Mouse (Mus musculus) MEL (cell line): Measurements from ENCODE around the gene 1110051M20Rik. TPM values are rescaled to one million over a fixed set of nuclear protein-coding genes. Genes with fewer than 3 reads are reported as not detected.

Source experiments
- DNase-seq: peaks from one replicate; pipeline ENCODE4 v3.0.0; 2011; ENCODE audit warnings: low read depth, low spot score
- H3K27ac ChIP-seq: 2 replicates; pipeline ENCODE4 v1.5.1; 2012; ENCODE audit warnings: low read depth, mild to moderate bottlenecking, control low read depth, low read length, moderate library complexity; ENCODE audit not compliant: control insufficient read depth
- H3K27me3 ChIP-seq, 2 experiments: fragments of 150-350 bp in 1 of 2; sonication (generic) in 1 of 2; 2 replicates each; pipeline ENCODE4 v1.6.1; 2012; ENCODE audit warnings: low read length in 2 of 2, mild to moderate bottlenecking in 2 of 2, improper control_type of control experiment in 1 of 2, moderate library complexity in 1 of 2; ENCODE audit not compliant: insufficient read depth in 2 of 2, control insufficient read depth in 1 of 2
- H3K36me3 ChIP-seq, 2 experiments: 2 replicates each; pipeline ENCODE4 v1.6.1; 2012 to 2014; ENCODE audit warnings: low read length in 2 of 2, improper control_type of control experiment in 1 of 2, inconsistent platforms in 1 of 2, mild to moderate bottlenecking in 1 of 2; ENCODE audit not compliant: insufficient read depth in 2 of 2, control insufficient read depth in 1 of 2
- H3K4me1 ChIP-seq, 2 experiments: fragments of 150-350 bp in 1 of 2; sonication (generic) in 1 of 2; 2 replicates each; pipeline ENCODE4 v1.6.1; 2012; ENCODE audit warnings: low read length in 2 of 2, improper control_type of control experiment in 1 of 2, mild to moderate bottlenecking in 1 of 2; ENCODE audit not compliant: insufficient read depth in 2 of 2, control insufficient read depth in 1 of 2
- H3K4me3 ChIP-seq, 2 experiments: fragments of 150-350 bp in 1 of 2; sonication (generic) in 1 of 2; 2 replicates each; pipeline ENCODE4 v1.5.1; 2012; ENCODE audit warnings: low read depth in 2 of 2, low read length in 2 of 2, mild to moderate bottlenecking in 2 of 2, moderate library complexity in 2 of 2, control low read depth in 1 of 2, improper control_type of control experiment in 1 of 2; ENCODE audit not compliant: control insufficient read depth in 1 of 2, insufficient read depth in 1 of 2
- H3K79me2 ChIP-seq: 2 replicates; pipeline ENCODE4 v1.6.1; 2012; ENCODE audit warnings: mild to moderate bottlenecking, low read length, moderate library complexity; ENCODE audit not compliant: control insufficient read depth, poor library complexity, insufficient read depth
- H3K9ac ChIP-seq: 2 replicates; pipeline ENCODE4 v1.6.1; 2012; ENCODE audit warnings: low read depth, mild to moderate bottlenecking, control low read depth, low read length, moderate library complexity; ENCODE audit not compliant: control insufficient read depth, poor library complexity, severe bottlenecking
- H3K9me3 ChIP-seq: fragments of 150-350 bp; sonication (generic); replicated peaks from 2 replicates; pipeline ENCODE4 v1.6.1; 2012; ENCODE audit warnings: mild to moderate bottlenecking, low read length, improper control_type of control experiment, moderate library complexity; ENCODE audit not compliant: insufficient read depth
- BHLHE40 ChIP-seq: IDR thresholded peaks from 2 replicates; pipeline ENCODE4 v1.6.1; 2012; ENCODE audit warnings: low read depth, mild to moderate bottlenecking, inconsistent platforms, low read length, improper control_type of control experiment, borderline replicate concordance
- CHD2 ChIP-seq: IDR thresholded peaks from 2 replicates; pipeline ENCODE4 v1.6.1; 2011; ENCODE audit warnings: low read length, improper control_type of control experiment
- CTCF ChIP-seq, 3 experiments: IDR thresholded peaks in 2 of 3; conservative IDR thresholded peaks in 1 of 3; 2 replicates each; pipeline ENCODE4 v1.5.1; 2011 to 2012; ENCODE audit warnings: low read length in 3 of 3, low read depth in 2 of 3, mild to moderate bottlenecking in 2 of 3, improper control_type of control experiment in 1 of 3, inconsistent platforms in 1 of 3, mixed read lengths in 1 of 3, moderate library complexity in 1 of 3; ENCODE audit not compliant: control insufficient read depth in 1 of 3, insufficient read depth in 1 of 3, poor library complexity in 1 of 3, severe bottlenecking in 1 of 3
- E2F4 ChIP-seq: IDR thresholded peaks from 2 replicates; pipeline ENCODE4 v1.6.1; 2011; ENCODE audit warnings: low read depth, low read length, improper control_type of control experiment, borderline replicate concordance
- EP300 ChIP-seq, 2 experiments: IDR thresholded peaks; 2 replicates each; pipeline ENCODE4 v1.6.1; 2011; ENCODE audit warnings: improper control_type of control experiment in 2 of 2, low read length in 2 of 2, low read depth in 1 of 2, mild to moderate bottlenecking in 1 of 2
- ETS1 ChIP-seq: IDR thresholded peaks from 2 replicates; pipeline ENCODE4 v1.6.1; 2012; ENCODE audit warnings: low read depth, mild to moderate bottlenecking, inconsistent platforms, low read length, improper control_type of control experiment, moderate library complexity
- GATA1 ChIP-seq: IDR thresholded peaks from 2 replicates; pipeline ENCODE4 v1.6.1; 2011; ENCODE audit warnings: low read depth, low read length, improper control_type of control experiment
- JUND ChIP-seq: IDR thresholded peaks from 2 replicates; pipeline ENCODE4 v1.6.1; 2011; ENCODE audit warnings: low read depth, mild to moderate bottlenecking, improper control_type of control experiment, low read length
- MAFK ChIP-seq: IDR thresholded peaks from 2 replicates; pipeline ENCODE4 v1.6.1; 2011; ENCODE audit warnings: low read depth, mild to moderate bottlenecking, low read length, improper control_type of control experiment, borderline replicate concordance
- MAZ ChIP-seq: IDR thresholded peaks from 2 replicates; pipeline ENCODE4 v1.6.1; 2012; ENCODE audit warnings: low read depth, mild to moderate bottlenecking, inconsistent platforms, low read length, improper control_type of control experiment
- MEF2A ChIP-seq: IDR thresholded peaks from 2 replicates; pipeline ENCODE4 v1.6.1; 2014; ENCODE audit warnings: low read depth, mild to moderate bottlenecking, inconsistent platforms, low read length, improper control_type of control experiment; ENCODE audit not compliant: poor library complexity, insufficient replicate concordance, severe bottlenecking; ENCODE audit errors: extremely low read depth
- MXI1 ChIP-seq: IDR thresholded peaks from 2 replicates; pipeline ENCODE4 v1.6.1; 2011; ENCODE audit warnings: mild to moderate bottlenecking, low read depth, low read length, improper control_type of control experiment
- MYB ChIP-seq: IDR thresholded peaks from 2 replicates; pipeline ENCODE4 v1.6.1; 2011; ENCODE audit warnings: mild to moderate bottlenecking, low read depth, low read length, improper control_type of control experiment
- NELFE ChIP-seq: IDR thresholded peaks from 2 replicates; pipeline ENCODE4 v1.6.1; 2011; ENCODE audit warnings: low read depth, low read length, improper control_type of control experiment
- NRF1 ChIP-seq: IDR thresholded peaks from 2 replicates; pipeline ENCODE4 v1.6.1; 2014; ENCODE audit warnings: low read depth, mild to moderate bottlenecking, inconsistent platforms, low read length, improper control_type of control experiment, moderate library complexity; ENCODE audit not compliant: poor library complexity, insufficient read depth, severe bottlenecking
- POLR2AphosphoS5 ChIP-seq: IDR thresholded peaks from 2 replicates; pipeline ENCODE4 v1.6.1; 2012; ENCODE audit warnings: low read depth, borderline replicate concordance, mild to moderate bottlenecking, inconsistent platforms, low read length, moderate library complexity, mixed read lengths
- RAD21 ChIP-seq: IDR thresholded peaks from 2 replicates; pipeline ENCODE4 v1.6.1; 2011; ENCODE audit warnings: mild to moderate bottlenecking, low read depth, low read length, improper control_type of control experiment
- RCOR1 ChIP-seq: IDR thresholded peaks from 2 replicates; pipeline ENCODE4 v1.6.1; 2012; ENCODE audit warnings: low read depth, mild to moderate bottlenecking, inconsistent platforms, low read length, improper control_type of control experiment
- SIN3A ChIP-seq: IDR thresholded peaks from 2 replicates; pipeline ENCODE4 v1.6.1; 2012; ENCODE audit warnings: low read length, improper control_type of control experiment, inconsistent platforms
- SMC3 ChIP-seq: IDR thresholded peaks from 2 replicates; pipeline ENCODE4 v1.6.1; 2011; ENCODE audit warnings: low read depth, low read length, improper control_type of control experiment
- TAL1 ChIP-seq: IDR thresholded peaks from 2 replicates; pipeline ENCODE4 v1.6.1; 2012; ENCODE audit warnings: mild to moderate bottlenecking, inconsistent platforms, low read length, moderate library complexity, mixed read lengths
- TBP ChIP-seq: IDR thresholded peaks from 2 replicates; pipeline ENCODE4 v1.8.0; 2011; ENCODE audit warnings: low read depth, low read length, improper control_type of control experiment
- TCF12 ChIP-seq: IDR thresholded peaks from 2 replicates; pipeline ENCODE4 v1.6.1; 2014; ENCODE audit warnings: low read depth, mild to moderate bottlenecking, inconsistent platforms, low read length, improper control_type of control experiment, moderate library complexity
- UBTF ChIP-seq: IDR thresholded peaks from 2 replicates; pipeline ENCODE4 v1.6.1; 2012; ENCODE audit warnings: low read depth, mild to moderate bottlenecking, inconsistent platforms, low read length, improper control_type of control experiment, moderate library complexity, borderline replicate concordance; ENCODE audit not compliant: insufficient read depth
- USF1 ChIP-seq: IDR thresholded peaks from 2 replicates; pipeline ENCODE4 v1.6.1; 2014; ENCODE audit warnings: low read depth, mild to moderate bottlenecking, inconsistent platforms, low read length, improper control_type of control experiment, moderate library complexity
- ZKSCAN1 ChIP-seq: IDR thresholded peaks from 2 replicates; pipeline ENCODE4 v1.6.1; 2012; ENCODE audit warnings: low read depth, mild to moderate bottlenecking, inconsistent platforms, low read length, improper control_type of control experiment, moderate library complexity
- ZMIZ1 ChIP-seq: IDR thresholded peaks from 2 replicates; pipeline ENCODE4 v1.6.1; 2012; ENCODE audit warnings: low read depth, mild to moderate bottlenecking, inconsistent platforms, low read length, improper control_type of control experiment, moderate library complexity
- polyA plus RNA-seq, 2 experiments: library from polyadenylated mRNA; stranded (reverse) in 1 of 2; unstranded in 1 of 2; fragments of >175 nt in 1 of 2; fragments of >200 nt in 1 of 2; gene quantifications; 2 replicates each; pipeline versions ENCODE4 v1.2.1 to v1.2.4; 2012; ENCODE audit warnings: low replicate concordance in 2 of 2, low read depth in 1 of 2; ENCODE audit not compliant: insufficient read length in 2 of 2, insufficient read depth in 1 of 2, missing spikeins in 1 of 2
- total RNA-seq: library from RNA; depleted of rRNA; stranded (reverse); fragments of 300-350 nt; gene quantifications from 2 replicates; pipeline ENCODE4 v1.2.3, GENCODE M21; 2012

The 1110051M20Rik gene
- total and polyA plus RNA-seq, 3 experiments = 23.0 to 23.3 TPM; not detected in 1

DNA sequence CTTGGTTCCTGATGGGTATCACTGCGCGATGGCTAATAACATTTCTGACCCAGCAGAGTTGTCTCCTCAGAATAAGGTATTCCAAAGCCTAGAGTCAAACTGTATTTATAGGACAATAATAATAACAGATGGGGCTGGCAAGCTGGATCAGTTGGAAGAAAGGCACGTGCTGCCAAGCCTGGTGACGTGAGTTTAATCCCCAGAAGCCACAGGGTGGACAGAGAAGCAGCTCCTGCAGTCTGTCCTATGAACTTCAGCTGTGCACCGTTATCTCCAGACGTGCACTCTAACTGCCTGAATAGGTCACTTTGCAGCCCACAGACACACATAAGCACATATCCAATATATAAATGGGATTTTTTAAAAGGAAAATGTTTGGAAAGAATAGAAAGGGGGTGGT is 61.2 kb downstream of the 1110051M20Rik start:
- H3K9me3 ChIP-seq = no peaks in the 10 kb centered on the region
- no peak for DNase-seq
- H3K27me3 ChIP-seq = no peaks in the 10 kb centered on the region
- TF ChIP-seq E2F4 = no peak
- TF ChIP-seq EP300 (IDR thresholded peaks at IDR 0.05; ENCODE audit: low read depth in 1 of 2, low read length in 2 of 2) = no peak
- no peak for TF ChIP-seq TCF12
- TF ChIP-seq SIN3A = no peak
- no peak for TF ChIP-seq MXI1
- no peak for TF ChIP-seq JUND
- no peak for TF ChIP-seq BHLHE40
- TF ChIP-seq ETS1 = no peak
- TF ChIP-seq RCOR1 = no peak
- no peak for TF ChIP-seq RAD21
- TF ChIP-seq TAL1 = no peak
- TF ChIP-seq MEF2A = no peak
- no peak for TF ChIP-seq ZKSCAN1
- TF ChIP-seq UBTF = no peak
- no peak for TF ChIP-seq GATA1
- TF ChIP-seq MYB = no peak
- TF ChIP-seq POLR2AphosphoS5 = no peak
- TF ChIP-seq, all 39 proteins: peak for 0
- no peak overlapping the region for H3K9ac ChIP-seq
- H3K4me1 ChIP-seq = peaks cover 3 to 15% of the 10 kb centered on the region in 2 experiments
- no peak overlapping the region for H3K4me3 ChIP-seq
- no peaks in the 10 kb centered on the region for H3K79me2 ChIP-seq
- peaks cover 0 to 9% of the 10 kb centered on the region in 2 experiments; a peak in 2 of 4 replicates for H3K36me3 ChIP-seq
- no peak overlapping the region for H3K27ac ChIP-seq

DNA sequence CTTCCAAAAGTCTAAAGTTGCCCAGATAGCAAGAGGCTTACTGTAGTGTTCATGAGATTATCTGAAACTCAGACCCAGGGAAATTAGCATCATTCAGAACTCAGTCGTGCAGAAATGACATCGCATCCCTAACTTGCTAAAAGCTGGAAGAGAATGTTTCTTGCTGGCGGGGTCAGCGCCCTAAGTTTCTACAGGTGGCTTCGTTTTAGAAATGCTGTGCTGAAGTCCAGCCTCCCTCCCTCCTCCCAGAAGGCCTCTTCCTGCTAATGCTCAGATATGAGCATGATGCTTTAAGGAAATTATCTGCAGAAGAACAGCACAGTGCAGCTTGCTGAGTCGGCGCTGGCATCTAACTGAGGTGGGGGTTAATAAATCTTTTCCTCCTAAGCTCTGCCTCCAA is 67.5 kb downstream of the 1110051M20Rik start:
- Histone ChIP-seq H3K4me3 (peak overlapping the region; percentile 9 to 27; a peak in 2 of 4 replicates), H3K27me3 (no peaks in the 10 kb centered on the region), H3K79me2 (no peaks in the 10 kb centered on the region), H3K4me1 (peaks cover 0 to 3% of the 10 kb centered on the region in 2 experiments; a peak in 2 of 4 replicates), H3K27ac (peak overlapping the region; percentile 32; the same call in 1 of the 2 replicates), H3K9me3 (no peaks in the 10 kb centered on the region), H3K9ac (peak overlapping the region; percentile 43), H3K36me3 (peaks cover 0 to 3% of the 10 kb centered on the region in 2 experiments; a peak in 1 of 4 replicates)
- no peak for TF ChIP-seq MAFK
- no peak for TF ChIP-seq SMC3
- no peak for TF ChIP-seq MXI1
- TF ChIP-seq UBTF = no peak
- no peak for TF ChIP-seq RCOR1
- TF ChIP-seq ZMIZ1 = no peak
- TF ChIP-seq USF1 = no peak
- no peak for TF ChIP-seq JUND
- no peak for TF ChIP-seq ETS1
- no peak for TF ChIP-seq TBP
- TF ChIP-seq TCF12 = no peak
- TF ChIP-seq MAZ = no peak
- no peak for TF ChIP-seq CTCF (IDR thresholded peaks at IDR 0.05 in 2 of 3, conservative IDR thresholded peaks at IDR 0.05 in 1 of 3; ENCODE audit: control insufficient read depth in 1 of 3, insufficient read depth in 1 of 3, low read depth in 2 of 3, low read length in 3 of 3, poor library complexity in 1 of 3, severe bottlenecking in 1 of 3)
- TF ChIP-seq CHD2 = no peak
- no peak for TF ChIP-seq NELFE
- TF ChIP-seq TAL1 = no peak
- no peak for TF ChIP-seq NRF1
- peak; percentile 24 for DNase-seq
